Mouse (Mus musculus): Measurements from ENCODE around the gene Retnlg.

GRCm38 (mm10) chr16:48826474-48826873 lies 45.9 kb upstream of the Retnlg start:
- TF ChIP-seq CTCF (IDR thresholded peaks at IDR 0.05; ENCODE audit: low read depth, low read length) (no peak), POLR2A (IDR thresholded peaks at IDR 0.05; ENCODE audit: insufficient read depth, low read length) (no peak), EP300 (IDR thresholded peaks at IDR 0.05; ENCODE audit: insufficient read depth, low read depth, low read length) (no peak)

Data from ES-Bruce4 (cell line).